Mouse (Mus musculus) hindbrain, embryonic 16.5 days (tissue): ENCODE measurements at regions not wholly inside any gene's neighbourhood (a gene's known extent, or its start where the extent isn't known, plus 50 kb on each side); places are given as distances from the start of the nearest gene placed in this dataset.
"Not testable (repeated sequence)": the region's sequence is repeated elsewhere in the genome, so short reads cannot be mapped to it uniquely, and the experiment has no call there.

Experiments
- ATAC-seq: fragments of 200-750 bp; cut with Nextera tagmentation; 2 replicates; pipeline ENCODE4 v1.8.0; 2017; ENCODE audit warnings: moderate TSS enrichment, moderate library complexity
- H3K27ac ChIP-seq: fragments of 300-500 bp; sonication (generic); 2 replicates; pipeline ENCODE4 v1.5.1; 2014; ENCODE audit warnings: low read depth, mild to moderate bottlenecking, control low read depth, low read length, moderate library complexity
- H3K27me3 ChIP-seq: fragments of 300-500 bp; sonication (generic); replicated peaks from 2 replicates; pipeline ENCODE4 v1.6.1; 2014; ENCODE audit warnings: low read length; ENCODE audit not compliant: control insufficient read depth, insufficient read depth
- H3K36me3 ChIP-seq: fragments of 300-500 bp; sonication (generic); 2 replicates; pipeline ENCODE4 v1.6.1; 2014; ENCODE audit warnings: mild to moderate bottlenecking, low read length, moderate library complexity, mixed read lengths; ENCODE audit not compliant: control insufficient read depth, insufficient read depth
- H3K4me1 ChIP-seq: fragments of 300-500 bp; sonication (generic); 2 replicates; pipeline ENCODE4 v1.6.1; 2014; ENCODE audit warnings: low read depth, low read length; ENCODE audit not compliant: control insufficient read depth, insufficient read depth
- H3K4me2 ChIP-seq: fragments of 300-500 bp; sonication (generic); 2 replicates; pipeline ENCODE4 v1.6.1; 2014; ENCODE audit warnings: mild to moderate bottlenecking, low read length, control low read depth, moderate library complexity
- H3K4me3 ChIP-seq: fragments of 300-500 bp; sonication (generic); 2 replicates; pipeline ENCODE4 v1.5.1; 2014; ENCODE audit warnings: mild to moderate bottlenecking, low read length, control low read depth, moderate library complexity
- H3K9ac ChIP-seq: fragments of 300-500 bp; sonication (generic); 2 replicates; pipeline ENCODE4 v1.6.1; 2014; ENCODE audit warnings: low read depth, mild to moderate bottlenecking, control low read depth, low read length, moderate library complexity
- H3K9me3 ChIP-seq: fragments of 300-500 bp; sonication (generic); 2 replicates; pipeline ENCODE4 v1.6.1; 2014; ENCODE audit warnings: mild to moderate bottlenecking, low read length, moderate library complexity; ENCODE audit not compliant: control insufficient read depth
- WGBS: fragments of 180-500 bp; shearing (Covaris S2); extraction: QIAGEN DNeasy Blood & Tissue Kit; methylation state at CpG from one replicate; pipeline ENCODE4 v1.1.7; 2014; 5-methylcytosine and 5-hydroxymethylcytosine counted together

- Histone ChIP-seq H3K9ac (no peak overlapping the region), H3K9me3 (no peaks in the 10 kb centered on the region), H3K27ac (no peak overlapping the region), H3K4me1 (no peaks in the 10 kb centered on the region), H3K4me2 (no peak overlapping the region), H3K4me3 (no peak overlapping the region), H3K27me3 (no peaks in the 10 kb centered on the region), H3K36me3 (no peaks in the 10 kb centered on the region)
- 77% methylated on average over 2 of the region's 2 CpGs for WGBS
- ATAC-seq, result no peak
Measured at GRCm38 (mm10) chr6:70356303-70356702, 435.7 kb downstream of the Rpia start.

GRCm38 (mm10) chr6:70342147-70342546, 449.9 kb downstream of the Rpia start:
- Histone ChIP-seq H3K9me3 (no peaks in the 10 kb centered on the region), H3K4me1 (no peaks in the 10 kb centered on the region), H3K9ac (no peak overlapping the region), H3K4me3 (no peak overlapping the region), H3K27me3 (no peaks in the 10 kb centered on the region), H3K36me3 (no peaks in the 10 kb centered on the region), H3K27ac (no peak overlapping the region), H3K4me2 (no peak overlapping the region)
- no peak for ATAC-seq
- WGBS, result 82% methylated on average over 5 of the region's 5 CpGs

- H3K36me3 ChIP-seq, ATAC-seq, H3K9ac ChIP-seq, H3K27ac ChIP-seq, H3K4me1 ChIP-seq, H3K4me3 ChIP-seq, H3K4me2 ChIP-seq, H3K27me3 ChIP-seq, H3K9me3 ChIP-seq: not testable (repeated sequence)
- WGBS, result 73% methylated on average over 2 of the region's 2 CpGs
Measured at GRCm38 (mm10) chr6:70340691-70341090, 451.3 kb downstream of the Rpia start.

GRCm38 (mm10) chr6:70315318-70315717, 476.7 kb downstream of the Rpia start:
- Histone ChIP-seq H3K4me3 (no peak overlapping the region), H3K4me1 (no peaks in the 10 kb centered on the region), H3K4me2 (no peak overlapping the region), H3K27ac (no peak overlapping the region), H3K36me3 (no peaks in the 10 kb centered on the region), H3K9ac (no peak overlapping the region), H3K9me3 (no peaks in the 10 kb centered on the region), H3K27me3 (no peaks in the 10 kb centered on the region)
- 70% methylated on average over 1 of the region's 1 CpGs for WGBS
- ATAC-seq, result no peak

- WGBS, result 86% methylated on average over 2 of the region's 2 CpGs
- not testable (repeated sequence) for H3K36me3 ChIP-seq, H3K9me3 ChIP-seq, H3K9ac ChIP-seq, H3K4me3 ChIP-seq, H3K27ac ChIP-seq, H3K4me2 ChIP-seq, ATAC-seq, H3K4me1 ChIP-seq, H3K27me3 ChIP-seq
Measured at GRCm38 (mm10) chr6:70314667-70315066, 477.4 kb downstream of the Rpia start.

GRCm38 (mm10) chr6:70301100-70301499, 490.9 kb downstream of the Rpia start:
- H3K36me3 ChIP-seq, H3K4me3 ChIP-seq, H3K4me2 ChIP-seq, H3K27me3 ChIP-seq, H3K4me1 ChIP-seq, ATAC-seq, H3K27ac ChIP-seq, H3K9me3 ChIP-seq, H3K9ac ChIP-seq: not testable (repeated sequence)

- H3K4me3 ChIP-seq, H3K4me2 ChIP-seq, H3K9me3 ChIP-seq, H3K27ac ChIP-seq, H3K4me1 ChIP-seq, H3K27me3 ChIP-seq, H3K9ac ChIP-seq, H3K36me3 ChIP-seq, ATAC-seq: not testable (repeated sequence)
- WGBS, result 86% methylated on average over 3 of the region's 3 CpGs
Measured at GRCm38 (mm10) chr6:70260227-70260626, 531.8 kb downstream of the Rpia start.

GRCm38 (mm10) chr6:70240167-70240566, 551.9 kb downstream of the Rpia start:
- H3K9me3 ChIP-seq, H3K4me3 ChIP-seq, H3K4me2 ChIP-seq, H3K4me1 ChIP-seq, H3K36me3 ChIP-seq, H3K27ac ChIP-seq, H3K9ac ChIP-seq, H3K27me3 ChIP-seq, ATAC-seq: not testable (repeated sequence)
- no CpG with 5 or more reads among the region's 1 CpGs for WGBS

GRCm38 (mm10) chr6:70227166-70227565, 564.9 kb downstream of the Rpia start:
- WGBS, result 78% methylated on average over 4 of the region's 4 CpGs
- no peak overlapping the region for H3K27ac ChIP-seq
- no peaks in the 10 kb centered on the region for H3K27me3 ChIP-seq
- no peaks in the 10 kb centered on the region for H3K9me3 ChIP-seq
- H3K4me3 ChIP-seq, result no peak overlapping the region
- H3K9ac ChIP-seq, result no peak overlapping the region
- H3K4me1 ChIP-seq, result no peaks in the 10 kb centered on the region
- no peak overlapping the region for H3K4me2 ChIP-seq
- ATAC-seq, result no peak
- no peaks in the 10 kb centered on the region for H3K36me3 ChIP-seq

- H3K4me2 ChIP-seq, H3K36me3 ChIP-seq, ATAC-seq, H3K27me3 ChIP-seq, H3K4me1 ChIP-seq, H3K27ac ChIP-seq, H3K4me3 ChIP-seq, H3K9me3 ChIP-seq, H3K9ac ChIP-seq: not testable (repeated sequence)
- 82% methylated on average over 2 of the region's 2 CpGs for WGBS
Measured at GRCm38 (mm10) chr6:70216632-70217031, 575.4 kb downstream of the Rpia start.
